Mouse (Mus musculus) T-helper 2 cell (primary cell): ENCODE measurements at regions not wholly inside any gene's neighbourhood (a gene's known extent, or its start where the extent isn't known, plus 50 kb on each side); places are given as distances from the start of the nearest gene placed in this dataset.

ENCODE experiments used
- in situ Hi-C: fragments of 300-600 bp; cut with MboI, MseI; formaldehyde crosslinking; loops from one replicate; pipeline ENCODE4 v1.15.1; 2025; ENCODE audit warnings: high pct_unique_total_duplicates

GRCm38 (mm10) chr6:89256022-89256421 lies 106.4 kb downstream of the Plxna1 start:
- in situ Hi-C loops = no loop called here

GRCm38 (mm10) chr6:89256630-89257292 lies 105.7 kb downstream of the Plxna1 start:
- in situ Hi-C loops = no loop called here

- in situ Hi-C loops = no loop called here
Measured at GRCm38 (mm10) chr6:89257416-89257815, 105.0 kb downstream of the Plxna1 start.

- in situ Hi-C loops = no loop called here
Measured at GRCm38 (mm10) chr6:89258140-89258539, 104.3 kb downstream of the Plxna1 start.

- in situ Hi-C loops = no loop called here
Measured at GRCm38 (mm10) chr6:89259406-89259994, 102.9 kb downstream of the Plxna1 start.

GRCm38 (mm10) chr6:89262958-89263357 lies 99.5 kb downstream of the Plxna1 start:
- in situ Hi-C loops = loop anchor here (5.0 kb wide), 1 partner anchor 74 kb away; no protein-coding TSS in a partner anchor

GRCm38 (mm10) chr6:89265296-89265695 lies 97.1 kb downstream of the Plxna1 start:
- in situ Hi-C loops = no loop called here
